Mouse (Mus musculus) hindbrain, embryonic 16.5 days (tissue): ENCODE results near the gene Zmym3. TPM values are rescaled to one million over a fixed set of nuclear protein-coding genes. Genes with fewer than 3 reads are reported as not detected.

Experiments
- ATAC-seq: fragments of 200-750 bp; cut with Nextera tagmentation; 2 replicates; pipeline ENCODE4 v1.8.0; 2017; ENCODE audit warnings: moderate TSS enrichment, moderate library complexity
- H3K27ac ChIP-seq: fragments of 300-500 bp; sonication (generic); 2 replicates; pipeline ENCODE4 v1.5.1; 2014; ENCODE audit warnings: low read depth, mild to moderate bottlenecking, control low read depth, low read length, moderate library complexity
- H3K27me3 ChIP-seq: fragments of 300-500 bp; sonication (generic); replicated peaks from 2 replicates; pipeline ENCODE4 v1.6.1; 2014; ENCODE audit warnings: low read length; ENCODE audit not compliant: control insufficient read depth, insufficient read depth
- H3K36me3 ChIP-seq: fragments of 300-500 bp; sonication (generic); 2 replicates; pipeline ENCODE4 v1.6.1; 2014; ENCODE audit warnings: mild to moderate bottlenecking, low read length, moderate library complexity, mixed read lengths; ENCODE audit not compliant: control insufficient read depth, insufficient read depth
- H3K4me1 ChIP-seq: fragments of 300-500 bp; sonication (generic); 2 replicates; pipeline ENCODE4 v1.6.1; 2014; ENCODE audit warnings: low read depth, low read length; ENCODE audit not compliant: control insufficient read depth, insufficient read depth
- H3K4me2 ChIP-seq: fragments of 300-500 bp; sonication (generic); 2 replicates; pipeline ENCODE4 v1.6.1; 2014; ENCODE audit warnings: mild to moderate bottlenecking, low read length, control low read depth, moderate library complexity
- H3K4me3 ChIP-seq: fragments of 300-500 bp; sonication (generic); 2 replicates; pipeline ENCODE4 v1.5.1; 2014; ENCODE audit warnings: mild to moderate bottlenecking, low read length, control low read depth, moderate library complexity
- H3K9ac ChIP-seq: fragments of 300-500 bp; sonication (generic); 2 replicates; pipeline ENCODE4 v1.6.1; 2014; ENCODE audit warnings: low read depth, mild to moderate bottlenecking, control low read depth, low read length, moderate library complexity
- H3K9me3 ChIP-seq: fragments of 300-500 bp; sonication (generic); 2 replicates; pipeline ENCODE4 v1.6.1; 2014; ENCODE audit warnings: mild to moderate bottlenecking, low read length, moderate library complexity; ENCODE audit not compliant: control insufficient read depth
- WGBS: fragments of 180-500 bp; shearing (Covaris S2); extraction: QIAGEN DNeasy Blood & Tissue Kit; methylation state at CpG from one replicate; pipeline ENCODE4 v1.1.7; 2014; 5-methylcytosine and 5-hydroxymethylcytosine counted together
- polyA plus RNA-seq: library from polyadenylated mRNA; unstranded; fragments of >200 nt; fragmentation: Nextera tagmentation; extraction: Ambion mirVana; gene quantifications from 2 replicates; pipeline ENCODE4 v1.2.1, GENCODE M21; 2015

Gene Zmym3
- polyA plus RNA-seq, 1 experiment from 2014 or later = 91.5 TPM

DNA sequence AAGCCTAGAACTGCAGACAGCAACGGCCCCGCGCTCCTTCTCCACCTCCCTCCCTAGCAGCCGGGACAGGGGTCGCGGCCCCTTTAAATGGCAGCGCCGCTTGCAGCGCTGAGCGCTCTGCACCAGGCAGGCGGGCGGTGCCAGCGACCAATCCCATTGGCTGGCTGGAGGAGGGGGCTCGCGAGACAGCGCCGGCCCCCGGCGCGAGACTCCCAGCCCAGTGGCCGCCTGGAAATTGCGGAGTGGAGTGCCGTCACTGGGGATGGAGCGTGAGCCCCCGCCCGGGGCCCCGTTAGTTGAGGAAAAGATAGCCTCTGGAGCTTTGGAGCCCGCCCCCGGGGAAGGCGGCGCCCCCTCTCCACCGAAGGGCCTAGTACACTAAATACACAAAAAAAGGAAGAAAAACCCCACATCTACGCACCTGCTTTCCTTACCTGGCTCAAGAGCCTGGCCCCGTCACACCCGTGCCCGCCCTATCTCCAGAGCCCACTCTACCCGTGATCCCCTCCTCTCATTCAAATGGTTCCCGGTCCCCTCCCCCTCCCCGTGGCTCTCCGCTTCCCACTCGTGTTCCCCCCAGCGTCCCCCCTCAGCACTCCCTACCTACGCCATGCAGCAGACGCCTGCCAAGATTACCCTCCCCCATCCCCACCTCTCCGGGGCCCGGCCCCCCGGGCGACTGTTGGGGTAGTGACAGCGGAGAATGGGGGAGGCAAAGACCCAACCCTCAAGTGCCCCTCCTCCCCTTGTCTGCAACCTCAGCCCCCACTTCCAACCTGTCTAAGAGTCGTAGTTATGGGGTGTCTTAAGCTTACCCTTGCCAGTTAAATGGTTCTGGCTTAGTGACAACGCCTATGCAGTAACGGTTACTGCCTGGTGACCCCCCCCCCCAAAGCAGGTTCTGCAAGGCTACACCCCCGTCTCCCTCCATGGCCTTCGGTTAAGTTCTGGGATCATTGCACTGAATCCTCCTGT, 637 bp downstream of the Zmym3 start:
- Histone ChIP-seq H3K27ac (peak overlapping the region; percentile 83), H3K27me3 (no peaks in the 10 kb centered on the region), H3K9me3 (no peaks in the 10 kb centered on the region), H3K4me3 (peak overlapping the region; percentile 59), H3K4me2 (peak overlapping the region; percentile 79), H3K36me3 (no peaks in the 10 kb centered on the region), H3K9ac (peak overlapping the region; percentile 71), H3K4me1 (peaks cover 10% of the 10 kb centered on the region)
- 21% methylated on average over 40 of the region's 54 CpGs for WGBS
- peak; percentile 96 for ATAC-seq

DNA sequence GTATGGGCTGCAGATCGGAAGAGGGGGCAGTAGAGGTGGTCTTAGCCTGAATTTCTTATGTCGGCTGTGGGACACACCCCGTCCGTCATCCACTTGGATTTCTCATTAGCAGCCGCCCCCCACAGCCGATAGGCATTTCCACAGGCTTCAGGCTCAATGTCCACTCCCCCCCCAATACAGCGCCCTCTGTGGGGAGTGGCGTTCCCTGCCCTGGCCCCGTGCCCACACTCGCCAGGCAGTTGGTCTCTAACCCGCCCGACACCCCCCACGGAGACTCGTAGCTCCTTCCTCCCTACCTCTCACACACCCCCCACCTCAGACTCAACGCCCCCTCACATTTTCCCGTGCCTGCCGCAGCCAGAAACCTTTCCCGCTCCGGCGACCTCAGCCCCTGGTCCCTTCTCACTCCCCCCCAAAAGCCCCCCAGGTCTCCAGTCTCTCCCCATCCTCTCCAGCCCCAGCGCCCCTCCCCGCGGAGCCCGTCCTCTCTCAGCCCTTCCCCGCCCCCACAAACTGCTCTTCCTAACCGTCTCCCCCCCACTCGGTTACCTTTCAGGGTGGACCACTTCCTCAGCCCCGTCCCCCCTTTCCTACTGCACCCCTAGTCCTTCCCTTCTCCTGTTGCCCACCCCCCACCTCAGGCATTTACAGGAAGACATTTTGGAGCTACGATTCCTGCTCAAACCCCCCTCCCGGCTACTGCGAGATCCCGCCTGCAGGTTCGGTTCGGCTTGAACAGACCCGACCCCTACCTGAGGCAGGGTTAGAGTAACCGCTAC, 1.5 kb downstream of the Zmym3 start:
- H3K4me3 ChIP-seq = peak overlapping the region; percentile 59
- H3K4me2 ChIP-seq = peak overlapping the region; percentile 79
- peak overlapping the region; percentile 71 for H3K9ac ChIP-seq
- 28% methylated on average over 28 of the region's 36 CpGs for WGBS
- H3K9me3 ChIP-seq = no peaks in the 10 kb centered on the region
- no peak for ATAC-seq
- H3K27me3 ChIP-seq = no peaks in the 10 kb centered on the region
- H3K27ac ChIP-seq = peak overlapping the region; percentile 83
- peaks cover 10% of the 10 kb centered on the region for H3K4me1 ChIP-seq
- no peaks in the 10 kb centered on the region for H3K36me3 ChIP-seq

DNA sequence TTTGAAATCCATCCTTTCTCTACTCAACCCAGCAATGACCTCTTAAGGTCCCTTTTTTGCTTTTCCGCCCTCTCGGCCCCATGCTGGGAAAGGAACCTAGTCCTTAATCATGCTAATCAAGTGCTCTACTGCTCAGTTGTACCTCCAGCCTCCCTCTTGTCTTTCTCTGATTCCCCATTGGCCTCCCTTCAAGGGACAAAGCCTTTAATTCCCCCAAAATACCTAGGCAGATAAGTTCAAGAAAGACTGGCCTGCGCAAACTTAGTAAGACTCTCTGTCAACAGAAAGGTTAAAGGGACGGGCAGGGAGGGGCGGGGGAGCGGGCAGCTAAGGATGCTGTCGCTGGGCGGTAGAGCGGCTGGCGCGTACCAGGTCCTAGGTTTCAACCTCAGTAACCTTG, 24.2 kb downstream of the Zmym3 start:
- no peak overlapping the region for H3K27ac ChIP-seq
- WGBS = 18% methylated on average over 11 of the region's 11 CpGs
- H3K27me3 ChIP-seq = peaks cover 7% of the 10 kb centered on the region
- no peak overlapping the region for H3K9ac ChIP-seq
- no peaks in the 10 kb centered on the region for H3K36me3 ChIP-seq
- no peak overlapping the region for H3K4me2 ChIP-seq
- no peaks in the 10 kb centered on the region for H3K4me1 ChIP-seq
- H3K4me3 ChIP-seq = no peak overlapping the region
- no peak for ATAC-seq
- H3K9me3 ChIP-seq = no peaks in the 10 kb centered on the region

DNA sequence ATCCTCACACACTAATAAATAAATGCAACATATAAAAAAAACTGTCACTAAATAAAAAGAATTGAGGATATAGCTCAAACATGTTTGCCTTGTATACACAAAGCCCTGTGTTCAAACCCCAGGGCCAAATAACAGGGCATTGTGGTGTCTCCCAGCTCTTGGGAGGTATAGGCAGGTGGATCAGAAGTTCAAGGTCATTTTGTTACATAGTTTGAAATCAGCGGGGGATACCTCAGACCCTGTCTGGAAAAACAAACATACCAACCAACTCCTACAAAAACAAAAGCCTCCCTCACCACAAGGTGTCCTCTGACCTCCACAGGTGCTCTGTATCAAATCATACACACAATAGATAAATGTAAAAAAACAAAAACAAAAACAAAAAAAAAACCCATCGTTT, 26.3 kb downstream of the Zmym3 start:
- Histone ChIP-seq H3K27me3 (peaks cover 7% of the 10 kb centered on the region), H3K4me1 (no peaks in the 10 kb centered on the region), H3K9ac (no peak overlapping the region), H3K36me3 (no peaks in the 10 kb centered on the region), H3K4me2 (no peak overlapping the region), H3K27ac (no peak overlapping the region), H3K4me3 (no peak overlapping the region), H3K9me3 (no peaks in the 10 kb centered on the region)
- 66% methylated on average over 2 of the region's 2 CpGs for WGBS
- no peak for ATAC-seq

DNA sequence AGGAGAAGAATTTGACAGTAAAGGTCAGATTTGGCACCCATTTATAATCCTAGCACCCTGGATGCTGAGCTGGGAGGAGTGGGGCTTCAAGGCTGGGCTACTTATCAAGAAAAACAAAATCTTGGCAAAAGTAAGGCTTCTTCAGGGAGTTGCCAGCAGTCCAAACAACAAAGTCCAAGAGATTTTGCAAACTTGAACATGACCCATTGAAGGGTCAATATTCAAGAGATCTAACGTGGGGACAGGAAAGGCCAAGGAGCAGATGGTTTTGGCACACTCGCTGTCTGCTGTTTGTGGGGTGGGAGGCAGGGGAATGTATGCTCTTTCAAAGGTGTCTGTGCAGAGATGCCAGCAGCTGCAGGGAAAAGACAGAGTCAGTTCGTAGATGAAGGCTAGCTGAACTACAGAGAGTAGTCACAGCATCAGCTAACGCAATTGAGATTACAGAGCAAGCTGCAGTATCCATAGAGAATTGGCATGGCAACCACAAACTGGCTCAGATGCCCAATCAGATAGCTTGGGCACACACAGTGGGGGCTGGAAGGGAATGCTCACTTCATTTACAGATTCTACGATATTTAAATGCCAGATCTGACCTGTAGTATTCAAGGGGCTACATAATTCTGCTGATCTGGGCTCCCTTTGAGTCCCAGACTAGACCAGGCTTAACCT, 31.6 kb downstream of the Zmym3 start:
- no peak overlapping the region for H3K4me3 ChIP-seq
- H3K9me3 ChIP-seq = no peaks in the 10 kb centered on the region
- H3K27ac ChIP-seq = no peak overlapping the region
- no peaks in the 10 kb centered on the region for H3K36me3 ChIP-seq
- H3K9ac ChIP-seq = no peak overlapping the region
- no peak overlapping the region for H3K4me2 ChIP-seq
- no peak for ATAC-seq
- no peaks in the 10 kb centered on the region for H3K4me1 ChIP-seq
- H3K27me3 ChIP-seq = no peaks in the 10 kb centered on the region
- 38% methylated on average over 5 of the region's 5 CpGs for WGBS

DNA sequence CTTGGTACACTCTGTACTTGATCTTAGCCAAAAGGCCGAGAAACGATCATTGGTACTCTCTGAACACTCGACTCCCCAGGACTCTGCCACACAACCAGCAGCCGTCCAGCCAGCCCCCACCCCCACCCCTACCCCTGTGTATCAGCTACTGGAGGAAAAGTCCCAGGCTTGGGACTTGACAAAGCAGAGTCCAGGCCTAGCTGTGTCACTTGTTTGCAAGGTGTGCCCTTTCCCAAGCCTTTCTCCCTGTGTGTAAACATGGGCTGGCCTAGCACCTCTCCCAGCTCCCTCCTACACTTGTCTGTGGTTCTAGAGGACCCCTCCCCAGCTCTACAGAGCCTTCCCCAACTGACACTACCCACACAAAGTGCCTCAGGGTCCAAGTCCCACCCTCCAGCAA, 34.4 kb downstream of the Zmym3 start:
- no peak for ATAC-seq

DNA sequence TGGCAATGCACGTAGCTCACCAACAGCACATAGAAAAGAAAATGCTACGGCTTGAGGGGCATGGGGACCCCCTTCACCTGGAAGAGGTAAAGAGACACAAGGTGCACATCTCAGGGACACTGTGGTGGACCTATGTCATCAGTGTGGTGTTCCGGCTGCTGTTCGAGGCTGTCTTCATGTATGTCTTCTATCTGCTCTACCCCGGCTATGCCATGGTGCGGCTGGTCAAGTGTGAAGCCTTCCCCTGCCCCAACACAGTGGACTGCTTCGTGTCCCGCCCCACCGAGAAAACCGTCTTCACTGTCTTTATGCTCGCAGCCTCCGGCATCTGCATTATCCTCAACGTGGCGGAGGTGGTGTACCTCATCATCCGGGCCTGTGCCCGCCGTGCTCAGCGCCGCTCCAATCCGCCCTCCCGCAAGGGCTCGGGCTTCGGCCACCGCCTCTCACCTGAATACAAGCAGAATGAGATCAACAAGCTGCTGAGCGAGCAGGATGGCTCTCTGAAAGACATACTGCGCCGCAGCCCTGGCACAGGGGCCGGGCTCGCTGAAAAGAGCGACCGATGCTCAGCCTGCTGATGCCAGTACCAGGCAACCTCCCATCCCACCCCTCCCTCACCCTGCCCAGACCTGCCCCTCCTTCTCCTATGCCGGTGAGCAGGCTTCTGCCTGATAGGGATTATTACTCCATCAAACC, 36.1 kb downstream of the Zmym3 start:
- ATAC-seq = peak; percentile 74

More for the DNA sequence above, 34.4 kb downstream of the Zmym3 start:
- WGBS = 27% methylated on average over 4 of the region's 4 CpGs
- Histone ChIP-seq H3K9ac (no peak overlapping the region), H3K4me1 (no peaks in the 10 kb centered on the region; the same call in 1 of the 2 replicates), H3K27ac (no peak overlapping the region), H3K4me2 (no peak overlapping the region), H3K36me3 (no peaks in the 10 kb centered on the region), H3K4me3 (no peak overlapping the region), H3K9me3 (no peaks in the 10 kb centered on the region), H3K27me3 (0 out of 2 replicates have a peak, but pooled peaks cover 2% of the 10 kb centered on the region)

DNA sequence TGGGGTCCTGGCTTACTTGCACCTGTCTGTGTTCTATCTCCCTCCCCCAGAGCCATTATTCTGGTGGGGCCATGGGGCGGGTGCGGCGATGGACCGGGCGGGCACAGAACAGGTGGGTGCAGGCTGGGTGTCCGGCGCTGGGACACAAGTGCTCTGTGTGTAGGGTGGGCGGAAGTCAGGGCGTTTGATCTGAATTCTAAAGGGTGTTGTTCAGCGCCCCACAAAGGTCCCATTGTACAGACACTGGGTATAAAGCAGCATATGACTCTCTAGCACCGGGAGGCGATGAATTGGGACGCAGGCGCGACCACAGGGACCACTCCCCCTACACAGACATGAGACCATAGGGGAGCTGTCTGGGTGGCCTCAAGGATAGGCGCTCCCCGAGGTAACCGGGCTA, 37.2 kb downstream of the Zmym3 start:
- ATAC-seq = peak; percentile 13; the same call in 1 of the 2 replicates

More for the DNA sequence above, 36.1 kb downstream of the Zmym3 start:
- peak overlapping the region; percentile 59 for H3K27ac ChIP-seq
- peak overlapping the region; percentile 59 for H3K9ac ChIP-seq
- WGBS = 13% methylated on average over 32 of the region's 32 CpGs
- H3K9me3 ChIP-seq = no peaks in the 10 kb centered on the region
- H3K4me3 ChIP-seq = peak overlapping the region; percentile 36
- H3K4me1 ChIP-seq = no peaks in the 10 kb centered on the region; the same call in 1 of the 2 replicates
- H3K27me3 ChIP-seq = 0 out of 2 replicates have a peak, but pooled peaks cover 2% of the 10 kb centered on the region
- H3K4me2 ChIP-seq = peak overlapping the region; percentile 53
- H3K36me3 ChIP-seq = no peaks in the 10 kb centered on the region

More for the DNA sequence above, 37.2 kb downstream of the Zmym3 start:
- H3K4me3 ChIP-seq = no peak overlapping the region
- H3K27ac ChIP-seq = no peak overlapping the region
- 0 out of 2 replicates have a peak, but pooled peaks cover 2% of the 10 kb centered on the region for H3K27me3 ChIP-seq
- H3K4me1 ChIP-seq = no peaks in the 10 kb centered on the region; the same call in 1 of the 2 replicates
- no peak overlapping the region for H3K4me2 ChIP-seq
- 33% methylated on average over 18 of the region's 18 CpGs for WGBS
- H3K36me3 ChIP-seq = no peaks in the 10 kb centered on the region
- no peaks in the 10 kb centered on the region for H3K9me3 ChIP-seq
- H3K9ac ChIP-seq = no peak overlapping the region
